In genomic region chr3:87154398-87155287, GRCm38 (mm10) we compare ENCODE assay signal across 8 mouse cellular contexts. TPM values are rescaled to one million over a fixed set of nuclear protein-coding genes. Genes with fewer than 3 reads are reported as not detected.
DNase-seq lines count a peak whose midpoint lies in the region; ATAC-seq lines count a peak whose summit lies in the region.
"Had no signal": no experiment of that assay in that cellular context is flagged by ENCODE, and none has a peak within 500 bp of the region (broad histone marks: within the 10 kb centered on the region; RNA-seq: fewer than 3 reads in every experiment).

No protein-coding gene starts in this region.

- H3K27me3 ChIP-seq in kidney, embryonic 16.5 days (ENCODE audit: insufficient read depth, low read length): no peaks in the 10 kb centered on the region
- no peaks in the 10 kb centered on the region for H3K27me3 ChIP-seq in embryonic facial prominence, embryonic 14.5 days (replicated peaks; ENCODE audit: control insufficient read depth, insufficient read depth, low read length)
- H3K27me3 ChIP-seq in hindbrain, embryonic 15.5 days: no peaks in the 10 kb centered on the region
- H3K27me3 ChIP-seq in neural tube, embryonic 14.5 days (ENCODE audit: control insufficient read depth, insufficient read depth, low read length): no peaks in the 10 kb centered on the region
- 0 out of 2 replicates have a peak, but pooled peaks cover 3% of the 10 kb centered on the region for H3K27me3 ChIP-seq in liver, embryonic 12.5 days (replicated peaks)

- ATAC-seq in kidney, embryonic 16.5 days (ENCODE audit: low FRiP score, low TSS enrichment): no peak
- ATAC-seq in embryonic facial prominence, embryonic 14.5 days (ENCODE audit: low read depth): no peak
- ATAC-seq in hindbrain, embryonic 15.5 days (ENCODE audit: low FRiP score, low read depth): no peak
- ATAC-seq in neural tube, embryonic 14.5 days (ENCODE audit: low read depth): no peak
- no peak for ATAC-seq in liver, embryonic 12.5 days

- no peak for DNase-seq in kidney, postnatal 10 days
- DNase-seq in embryonic facial prominence, embryonic 14.5 days (ENCODE audit: low spot score): no peak
- DNase-seq in layer of hippocampus, adult 9-11 months: no peak

- H3K9ac ChIP-seq in kidney, embryonic 16.5 days (replicated peaks; ENCODE audit: low read length): peak overlapping the region; percentile 2; the same call in 1 of the 2 replicates
- H3K9ac ChIP-seq in embryonic facial prominence, embryonic 14.5 days (ENCODE audit: low read depth, low read length): no peak overlapping the region
- no peak overlapping the region for H3K9ac ChIP-seq in hindbrain, embryonic 15.5 days
- no peak overlapping the region for H3K9ac ChIP-seq in neural tube, embryonic 14.5 days (replicated peaks; ENCODE audit: low read depth, low read length)
- no peak overlapping the region for H3K9ac ChIP-seq in liver, embryonic 12.5 days

- no peak overlapping the region for H3K4me3 ChIP-seq in kidney, embryonic 16.5 days (ENCODE audit: low read length)
- no peak overlapping the region for H3K4me3 ChIP-seq in embryonic facial prominence, embryonic 14.5 days (ENCODE audit: low read depth, low read length)
- no peak overlapping the region for H3K4me3 ChIP-seq in hindbrain, embryonic 15.5 days
- H3K4me3 ChIP-seq in neural tube, embryonic 14.5 days (ENCODE audit: low read depth, low read length): no peak overlapping the region
- H3K4me3 ChIP-seq in liver, embryonic 12.5 days: no peak overlapping the region
- H3K4me3 ChIP-seq: megakaryocyte, embryonic 14.5 days had no signal

- no peaks in the 10 kb centered on the region for H3K9me3 ChIP-seq in kidney, embryonic 16.5 days (ENCODE audit: low read length)
- H3K9me3 ChIP-seq in embryonic facial prominence, embryonic 14.5 days (ENCODE audit: control insufficient read depth, low read length): no peaks in the 10 kb centered on the region
- H3K9me3 ChIP-seq in hindbrain, embryonic 15.5 days: no peaks in the 10 kb centered on the region
- no peaks in the 10 kb centered on the region for H3K9me3 ChIP-seq in neural tube, embryonic 14.5 days (ENCODE audit: control insufficient read depth, low read length)
- H3K9me3 ChIP-seq in liver, embryonic 12.5 days (replicated peaks): no peaks in the 10 kb centered on the region
- H3K9me3 ChIP-seq: megakaryocyte, embryonic 14.5 days had no signal

- no peaks in the 10 kb centered on the region for H3K36me3 ChIP-seq in kidney, embryonic 16.5 days (ENCODE audit: insufficient read depth, low read length)
- 0 out of 2 replicates have a peak, but pooled peaks cover 7% of the 10 kb centered on the region for H3K36me3 ChIP-seq in embryonic facial prominence, embryonic 14.5 days (ENCODE audit: control insufficient read depth, insufficient read depth, low read length)
- no peaks in the 10 kb centered on the region for H3K36me3 ChIP-seq in hindbrain, embryonic 15.5 days
- no peaks in the 10 kb centered on the region for H3K36me3 ChIP-seq in neural tube, embryonic 14.5 days (ENCODE audit: control insufficient read depth, insufficient read depth, low read length)
- no peaks in the 10 kb centered on the region for H3K36me3 ChIP-seq in liver, embryonic 12.5 days

- no peak overlapping the region for H3K4me2 ChIP-seq in kidney, embryonic 16.5 days (replicated peaks; ENCODE audit: low read depth, low read length)
- H3K4me2 ChIP-seq in embryonic facial prominence, embryonic 14.5 days (ENCODE audit: low read depth, low read length): no peak overlapping the region
- peak overlapping the region; percentile 26 for H3K4me2 ChIP-seq in hindbrain, embryonic 15.5 days
- H3K4me2 ChIP-seq in neural tube, embryonic 14.5 days (ENCODE audit: low read depth, low read length): no peak overlapping the region
- H3K4me2 ChIP-seq in liver, embryonic 12.5 days: no peak overlapping the region

- WGBS in kidney, embryonic 16.5 days: 41% methylated on average over 15 of the region's 15 CpGs
- WGBS in embryonic facial prominence, embryonic 14.5 days: 37% methylated on average over 15 of the region's 15 CpGs
- 20% methylated on average over 15 of the region's 15 CpGs for WGBS in hindbrain, embryonic 15.5 days
- 33% methylated on average over 15 of the region's 15 CpGs for WGBS in neural tube, embryonic 14.5 days
- WGBS in liver, embryonic 12.5 days (ENCODE audit: insufficient replicate concordance): 57% methylated on average over 15 of the region's 15 CpGs

- peak overlapping the region; percentile 74 for H3K27ac ChIP-seq in kidney, embryonic 16.5 days (ENCODE audit: low read length)
- peak overlapping the region; percentile 64 for H3K27ac ChIP-seq in embryonic facial prominence, embryonic 14.5 days (replicated peaks; ENCODE audit: low read depth, low read length)
- H3K27ac ChIP-seq in hindbrain, embryonic 15.5 days (replicated peaks): peak overlapping the region; percentile 65
- H3K27ac ChIP-seq in neural tube, embryonic 14.5 days (ENCODE audit: low read depth, low read length): 0 out of 2 replicates have a peak overlapping the region, but pooled peaks have one; percentile 49
- H3K27ac ChIP-seq in liver, embryonic 12.5 days: no peak overlapping the region

- peaks cover 85% of the 10 kb centered on the region for H3K4me1 ChIP-seq in kidney, embryonic 16.5 days (ENCODE audit: insufficient read depth, low read length)
- peaks cover 90% of the 10 kb centered on the region for H3K4me1 ChIP-seq in embryonic facial prominence, embryonic 14.5 days (ENCODE audit: control insufficient read depth, insufficient read depth, low read length)
- peaks cover 82% of the 10 kb centered on the region for H3K4me1 ChIP-seq in hindbrain, embryonic 15.5 days (replicated peaks)
- H3K4me1 ChIP-seq in neural tube, embryonic 14.5 days (ENCODE audit: control insufficient read depth, insufficient read depth, low read length): peaks cover 67% of the 10 kb centered on the region
- peaks cover 20% of the 10 kb centered on the region; the same call in 1 of the 2 replicates for H3K4me1 ChIP-seq in liver, embryonic 12.5 days
- H3K4me1 ChIP-seq: megakaryocyte, embryonic 14.5 days had no signal

RNA-seq across cellular contexts. Expression of gene Kirrel, which starts 19.9 kb away (rescaled TPM):
- 16.4 and 18.6 TPM in 2 replicates for polyA plus RNA-seq in kidney, embryonic 16.5 days (2015; fragmentation: Nextera tagmentation; extraction: Ambion mirVana)
- 12.8 and 14.1 TPM in 2 replicates for polyA plus RNA-seq in embryonic facial prominence, embryonic 14.5 days (2014; fragmentation: Nextera tagmentation; extraction: Ambion mirVana)
- 6.5 and 7.0 TPM in 2 replicates for polyA plus RNA-seq in hindbrain, embryonic 15.5 days (2015; fragmentation: Nextera tagmentation; extraction: Ambion mirVana)
- polyA plus RNA-seq in neural tube, embryonic 14.5 days (2014; fragmentation: Nextera tagmentation; extraction: Ambion mirVana): 3.9 and 4.9 TPM in 2 replicates
- polyA plus RNA-seq in liver, embryonic 12.5 days (2016; fragmentation: Nextera tagmentation; extraction: Ambion mirVana): 2.4 and 2.7 TPM in 2 replicates
